Mouse (Mus musculus) ES-Bruce4 (cell line): Measurements from ENCODE around the gene Bace2.

Experiments
- CTCF ChIP-seq: IDR thresholded peaks from one replicate; pipeline ENCODE4 v1.8.1; 2011; ENCODE audit warnings: low read depth, low read length
- EP300 ChIP-seq: IDR thresholded peaks from 2 replicates; pipeline ENCODE4 v1.6.1; 2011; ENCODE audit warnings: low read depth, low read length; ENCODE audit not compliant: insufficient read depth
- POLR2A ChIP-seq: IDR thresholded peaks from one replicate; pipeline ENCODE4 v1.8.1; 2011; ENCODE audit warnings: low read length; ENCODE audit not compliant: insufficient read depth

GRCm38 (mm10) chr16:97418749-97419453, 62.4 kb downstream of the Bace2 start:
- TF ChIP-seq CTCF = no peak
- TF ChIP-seq EP300 = no peak
- TF ChIP-seq POLR2A = no peak
